Mouse (Mus musculus) B cell, adult 62 days (primary cell): ENCODE data around the gene Rbm38. TPM values are rescaled to one million over a fixed set of nuclear protein-coding genes. Genes with fewer than 3 reads are reported as not detected.

ENCODE experiments used
- total RNA-seq: library from RNA; stranded (reverse); gene quantifications from 4 replicates; pipeline ENCODE4 v1.2.4, GENCODE M21; 2023

Rbm38 gene
- 160 to 190 TPM (median 173 TPM) in 4 replicates for total RNA-seq

DNA sequence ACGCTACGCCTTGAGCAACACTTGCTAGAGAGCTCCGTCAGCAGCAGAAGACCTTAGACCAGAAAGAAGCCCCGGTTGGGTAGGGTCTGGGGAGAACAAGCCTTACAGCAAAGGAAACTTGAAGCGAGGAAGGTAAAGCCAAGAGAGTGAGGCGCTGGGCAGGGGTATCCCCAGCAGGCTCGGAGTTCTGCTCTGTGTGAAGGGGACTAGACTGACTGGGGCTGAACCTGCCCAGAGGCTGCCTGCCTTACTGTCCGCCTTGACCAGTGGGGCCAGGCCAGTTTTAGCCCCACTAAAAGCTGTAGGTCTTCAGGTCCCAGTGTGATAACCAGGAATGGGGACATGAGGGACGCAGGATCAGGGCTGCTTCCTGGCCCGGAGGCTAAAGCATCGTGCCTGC, at the start of gene Rbm38:
Gene Rbm38, plus strand, starts transcription at position 69 of the 400 bp plus-strand sequence.

GRCm38 (mm10) chr2:172977409-172978130, 42.7 kb upstream of the Rbm38 start, which contains the start of gene Spo11:
Spo11 (plus strand) TSS chr2:172977700.

GRCm38 (mm10) chr2:172999630-173000284, 20.5 kb upstream of the Rbm38 start, which contains the start of gene Rae1:
Rae1 (plus strand) TSS chr2:173000117.

Other genes starting within 250 kb of the Rbm38 start
- gene Bmp7, start 80.2 kb upstream of the Rbm38 start, total RNA-seq: not detected in 4 replicates
- 0.46 to 1.2 TPM (median 0.67 TPM) in 4 replicates for gene Spo11, start 42.8 kb upstream of the Rbm38 start, total RNA-seq
- 103 to 128 TPM (median 114 TPM) in 4 replicates for gene Rae1, start 20.4 kb upstream of the Rbm38 start, total RNA-seq
- not detected in 4 replicates for gene Ctcfl, start 99.0 kb downstream of the Rbm38 start, total RNA-seq
- gene Pck1, start 132.6 kb downstream of the Rbm38 start, total RNA-seq: not detected in 4 replicates
- 26.2 to 37.6 TPM (median 30.7 TPM) in 4 replicates for gene Zbp1, start 198.4 kb downstream of the Rbm38 start, total RNA-seq